Mouse (Mus musculus) thymus, postnatal 4 days (tissue): Measurements from ENCODE around the gene Flt4.
A peak's percentile ranks its signal among the peaks of the same experiment; 100 is the strongest.
"Not testable (repeated sequence)": the region's sequence is repeated elsewhere in the genome, so short reads cannot be mapped to it uniquely, and the experiment has no call there.

Experiments
- DNase-seq: peaks from one replicate; pipeline ENCODE4 v3.0.0; 2021

Flt4 gene

DNA sequence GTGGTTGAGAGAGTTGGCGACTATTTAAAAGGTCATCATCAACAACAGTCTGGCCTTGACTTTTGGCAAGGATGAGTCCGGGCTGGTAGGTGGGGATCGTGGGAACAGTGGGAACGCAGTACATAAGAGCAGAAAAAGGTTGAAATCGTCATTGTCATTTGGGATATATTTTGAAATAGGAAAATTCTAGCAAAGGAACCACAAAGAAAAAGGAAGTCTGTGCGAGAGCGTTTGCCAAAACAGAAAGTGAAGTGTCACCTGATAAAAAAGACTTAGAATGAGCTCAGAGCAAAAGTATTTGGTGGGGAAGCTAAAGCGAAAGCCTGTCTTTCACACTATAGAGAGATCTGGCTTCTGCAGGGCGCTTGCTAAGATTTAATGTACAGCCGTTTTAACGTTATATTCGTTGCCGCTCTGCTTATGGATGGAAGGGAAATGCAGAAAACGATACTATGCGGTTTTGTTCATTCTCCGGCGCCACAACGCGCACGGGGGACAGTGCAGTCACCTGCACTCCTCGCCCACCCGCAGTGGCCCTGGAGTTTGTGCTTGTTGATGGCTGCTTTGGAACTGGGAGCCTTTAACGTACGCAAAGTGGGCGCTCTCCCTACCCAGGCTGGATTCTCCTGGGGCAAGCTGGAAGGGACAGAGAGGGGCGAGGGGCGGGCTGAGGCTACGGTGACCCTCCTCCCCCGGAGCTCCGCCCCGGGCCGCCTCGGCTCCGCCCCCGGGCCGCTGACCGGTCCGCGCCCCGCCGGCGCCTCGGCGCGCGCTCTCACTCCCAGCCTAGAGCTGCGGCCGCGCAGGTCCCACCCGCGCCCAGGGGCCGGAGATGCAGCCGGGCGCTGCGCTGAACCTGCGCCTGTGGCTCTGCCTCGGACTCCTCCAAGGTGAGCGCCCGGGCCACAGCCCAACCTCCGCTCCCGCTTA lies at the start of gene Flt4:
Gene Flt4 (plus strand): TSS at position 326 of the 930 bp plus-strand sequence.
- peak; percentile 25 for DNase-seq

DNA sequence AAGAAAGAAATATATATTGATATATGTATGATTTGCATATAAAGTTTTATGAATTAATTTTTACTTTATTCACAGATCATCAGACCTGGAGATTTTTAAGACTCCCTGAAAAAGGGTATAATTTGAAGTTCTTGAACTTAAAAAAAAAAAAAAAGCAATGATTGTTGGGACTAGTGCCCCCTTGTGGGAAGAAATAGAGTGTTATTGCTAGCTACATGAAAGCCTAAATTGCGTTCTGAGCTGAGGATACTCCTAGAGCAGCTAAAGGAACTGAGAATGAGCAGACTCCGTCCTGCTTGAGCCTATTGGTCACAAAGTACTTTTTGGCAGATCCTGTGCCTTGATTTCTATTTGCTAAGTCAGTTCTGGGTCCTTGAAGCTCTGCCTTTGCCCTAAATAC lies 34.0 kb upstream of the Flt4 start:
- DNase-seq: not testable (repeated sequence)

DNA sequence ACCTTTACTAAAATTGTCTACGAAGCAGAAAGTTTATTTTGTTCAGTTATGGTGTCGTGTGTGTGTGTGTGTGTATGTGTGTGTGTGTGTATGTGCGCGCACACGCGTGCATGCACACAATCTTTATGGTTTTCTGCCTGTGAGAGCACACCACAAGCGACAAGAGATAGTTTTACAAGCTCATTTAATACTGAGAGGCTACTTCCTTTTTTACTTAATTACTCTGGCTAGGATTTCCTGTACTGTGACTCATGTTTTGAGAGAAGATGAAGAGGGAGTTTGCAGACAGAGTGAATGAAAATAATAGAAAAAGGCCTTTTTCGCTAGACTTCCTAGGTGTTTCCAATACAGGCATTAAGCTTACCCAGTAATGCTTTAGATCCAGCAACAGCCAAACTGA lies 28.6 kb upstream of the Flt4 start:
- DNase-seq: not testable (repeated sequence)

DNA sequence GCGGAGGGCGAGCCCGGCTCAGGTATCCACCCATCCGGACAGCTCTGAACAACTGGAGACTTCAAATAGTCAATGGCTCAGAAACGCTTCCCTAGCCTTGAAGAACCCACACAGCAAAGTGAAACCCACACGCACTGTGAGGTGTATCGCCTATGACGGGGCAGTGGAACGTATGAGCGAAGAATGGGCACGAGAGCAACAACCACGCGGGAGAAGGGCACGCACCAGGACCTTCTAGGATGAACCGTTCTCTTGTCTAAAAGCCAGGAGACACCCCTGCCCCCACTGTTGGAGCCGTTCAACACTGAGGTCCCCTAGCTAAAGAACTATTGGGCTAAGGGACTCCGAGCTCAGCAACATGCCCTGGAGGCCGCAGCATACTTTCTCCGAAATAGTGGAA lies 18.9 kb upstream of the Flt4 start:
- no peak for DNase-seq

DNA sequence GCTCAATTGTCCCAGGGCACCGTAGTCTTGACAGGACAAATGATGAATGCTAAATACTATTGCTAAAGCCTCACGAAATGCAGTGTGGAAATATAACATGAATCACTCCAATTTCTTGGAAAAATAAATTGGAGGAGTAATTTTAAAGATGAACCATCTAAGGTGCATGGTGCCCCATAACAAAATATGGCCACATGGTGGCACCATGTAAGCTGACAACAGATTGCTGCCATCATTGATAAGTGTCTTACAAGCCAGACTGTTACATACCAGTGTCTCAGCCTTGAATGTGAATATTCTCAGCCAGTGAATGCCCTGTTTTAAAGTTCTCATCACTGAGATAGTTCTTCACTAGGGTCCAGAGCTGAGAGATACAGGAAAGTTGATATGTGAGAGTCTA lies 11.9 kb upstream of the Flt4 start:
- DNase-seq: not testable (repeated sequence)

DNA sequence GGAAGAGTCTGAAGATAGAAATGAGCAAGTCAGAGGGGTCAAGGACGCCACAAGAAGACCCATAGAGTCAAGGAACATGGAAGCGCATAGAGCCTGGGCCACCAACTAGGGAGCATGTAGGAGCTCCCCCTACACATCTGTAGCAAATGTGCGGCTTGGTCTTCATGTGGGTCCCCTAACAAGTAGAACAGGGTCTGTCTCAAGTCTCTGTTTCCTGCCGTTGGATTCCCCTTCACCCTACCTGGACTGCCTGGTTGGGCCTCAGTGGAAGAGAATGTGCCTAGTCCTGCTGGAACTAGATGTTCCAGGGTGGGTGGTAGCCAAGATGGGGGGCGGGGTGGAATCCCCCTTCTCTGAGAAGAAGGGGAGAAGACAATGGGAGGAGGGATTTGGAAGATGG lies 757 bp upstream of the Flt4 start:
- DNase-seq: not testable (repeated sequence)

DNA sequence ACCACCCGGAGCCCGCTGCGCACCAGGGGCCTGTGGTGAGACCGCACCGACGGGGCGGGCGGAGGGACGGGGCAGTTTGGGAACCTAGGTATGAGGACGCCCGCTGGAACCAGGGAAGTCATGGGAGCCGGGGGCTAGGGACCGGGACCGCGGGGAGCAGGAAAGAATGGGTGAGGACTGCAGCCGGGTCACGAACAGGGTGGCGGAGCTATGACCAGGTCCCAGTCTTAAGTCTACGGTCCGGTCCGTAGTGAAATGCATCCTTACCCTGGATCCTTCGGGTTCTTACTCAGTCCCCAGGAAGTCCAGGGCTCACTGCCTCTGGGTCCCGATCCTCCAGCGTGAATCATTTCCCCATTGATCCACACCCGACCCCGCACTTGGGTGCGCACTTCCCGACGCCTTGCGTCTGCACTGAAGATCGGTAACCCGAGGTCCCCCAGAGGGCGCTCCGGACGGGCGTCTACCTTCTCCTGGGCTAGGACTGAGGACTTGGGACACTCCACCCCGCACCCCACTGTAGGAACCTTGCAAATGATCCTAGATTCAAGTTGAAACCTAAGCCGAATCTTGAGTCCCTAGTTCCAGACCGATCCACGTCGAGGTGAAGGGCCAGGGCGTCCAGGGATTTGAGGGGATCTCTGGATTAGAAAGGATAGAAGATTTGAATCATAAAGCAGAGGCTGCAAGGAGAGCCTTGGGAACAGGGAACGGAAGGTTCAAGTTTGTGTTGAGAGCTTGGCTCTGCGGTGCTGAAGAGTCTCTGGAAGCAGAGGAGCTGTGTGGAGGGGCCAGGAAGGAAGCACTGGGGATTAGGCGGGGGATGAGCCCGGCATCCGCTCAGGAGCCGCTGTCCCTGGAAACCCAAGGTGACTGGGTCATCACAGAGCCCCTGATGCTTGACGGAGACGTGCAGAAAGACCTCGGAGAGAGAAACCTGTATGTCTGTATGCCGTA lies 1.1 kb downstream of the Flt4 start:
- peak; percentile 46 for DNase-seq

DNA sequence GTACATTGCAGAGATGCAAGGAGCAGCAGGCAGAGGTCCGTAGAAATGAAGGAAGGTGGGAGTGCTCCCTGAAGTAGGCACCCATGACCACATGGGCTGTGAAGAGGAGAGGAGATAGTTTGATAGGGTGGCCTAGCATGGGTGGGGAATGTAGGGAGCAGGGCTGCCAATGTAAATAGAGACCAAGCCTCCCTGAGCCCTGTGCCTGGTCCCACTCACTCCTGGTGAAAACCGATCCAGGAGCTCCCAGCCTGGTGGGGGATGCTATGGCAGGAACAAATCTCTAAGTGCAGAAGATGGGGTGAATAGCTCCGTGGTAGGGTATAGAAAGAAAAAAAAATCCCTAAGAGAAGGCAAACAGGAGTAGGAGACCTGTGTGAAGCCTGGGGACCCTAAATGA lies 2.3 kb downstream of the Flt4 start:
- DNase-seq: not testable (repeated sequence)

DNA sequence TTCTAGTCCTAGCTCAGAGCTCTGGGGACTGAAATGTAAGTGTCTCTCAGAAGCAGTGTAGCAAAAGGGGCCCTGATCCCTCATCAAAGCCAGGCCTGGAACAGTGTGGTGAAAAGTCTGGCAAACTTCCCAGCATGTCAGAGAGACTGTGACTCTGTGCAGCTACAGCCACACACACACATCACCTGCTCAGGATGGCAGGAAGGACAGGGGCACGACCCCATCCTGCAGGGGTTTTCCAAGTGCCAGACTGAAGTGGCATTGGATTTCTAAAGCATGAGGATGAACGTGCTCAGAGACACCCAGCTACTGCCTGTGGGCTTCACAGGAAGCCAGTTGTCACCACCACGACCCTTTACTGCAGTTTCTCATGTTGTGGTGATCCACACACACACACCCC lies 3.1 kb downstream of the Flt4 start:
- DNase-seq: no peak

DNA sequence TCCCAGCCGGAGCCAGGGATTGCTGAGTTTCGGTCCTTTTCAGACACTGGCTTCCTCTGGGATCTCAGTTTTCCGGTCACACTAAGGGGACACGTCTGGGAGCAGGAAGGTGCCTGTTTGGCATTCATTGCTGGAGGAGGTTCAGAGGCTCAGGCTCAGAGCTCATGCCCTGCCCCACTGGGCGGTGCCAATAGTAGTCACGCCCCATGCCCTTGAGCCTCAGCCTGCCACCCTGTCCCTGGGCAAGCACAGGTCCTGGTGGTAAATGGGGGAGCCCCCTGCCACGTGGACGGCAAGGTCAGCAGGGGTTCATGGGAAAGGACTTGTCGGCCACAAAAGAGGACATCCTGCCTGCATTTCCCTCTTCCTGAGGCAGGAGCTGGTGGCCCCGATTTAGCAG lies 4.3 kb downstream of the Flt4 start:
- DNase-seq: no peak

DNA sequence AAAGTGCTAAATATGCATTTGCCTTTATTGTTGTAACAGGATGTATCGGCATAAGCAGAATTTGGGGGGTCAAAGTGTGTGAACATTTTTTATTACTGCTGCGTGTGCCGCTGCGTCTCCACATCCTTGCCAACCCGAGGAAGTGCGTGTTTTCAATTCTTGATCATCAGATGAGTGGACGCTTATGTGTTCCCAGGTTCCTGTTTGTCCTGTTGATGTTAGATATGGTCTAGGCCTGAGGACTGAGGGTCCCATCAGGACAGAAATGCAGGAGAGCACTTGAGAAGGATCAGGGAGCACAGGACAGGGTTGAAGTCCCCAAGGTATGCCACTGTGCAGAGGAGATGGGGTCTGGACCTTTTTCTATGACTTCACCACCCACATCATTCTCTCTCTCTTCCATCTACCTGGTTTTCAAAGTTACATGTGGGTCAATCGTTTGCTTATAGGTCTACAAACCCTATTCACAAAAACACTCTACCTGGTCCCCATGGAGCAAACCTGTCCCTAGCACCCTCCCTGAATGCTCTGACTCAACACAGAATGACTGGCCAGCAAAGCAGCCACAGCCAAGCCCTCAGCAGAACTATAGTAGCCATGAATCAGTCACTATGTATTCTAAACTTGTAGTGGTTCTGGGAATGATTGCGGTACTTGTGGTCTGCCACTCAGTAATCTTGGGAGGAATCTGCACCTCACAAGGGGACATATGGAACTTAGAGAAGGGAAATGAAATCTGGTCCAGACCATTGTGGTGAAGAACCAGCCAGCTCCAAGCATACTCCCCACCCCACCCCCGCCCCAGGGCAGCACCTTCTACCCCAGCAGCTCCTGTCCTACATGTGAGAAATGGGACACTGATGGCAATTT lies 7.0 kb downstream of the Flt4 start:
- no peak for DNase-seq

DNA sequence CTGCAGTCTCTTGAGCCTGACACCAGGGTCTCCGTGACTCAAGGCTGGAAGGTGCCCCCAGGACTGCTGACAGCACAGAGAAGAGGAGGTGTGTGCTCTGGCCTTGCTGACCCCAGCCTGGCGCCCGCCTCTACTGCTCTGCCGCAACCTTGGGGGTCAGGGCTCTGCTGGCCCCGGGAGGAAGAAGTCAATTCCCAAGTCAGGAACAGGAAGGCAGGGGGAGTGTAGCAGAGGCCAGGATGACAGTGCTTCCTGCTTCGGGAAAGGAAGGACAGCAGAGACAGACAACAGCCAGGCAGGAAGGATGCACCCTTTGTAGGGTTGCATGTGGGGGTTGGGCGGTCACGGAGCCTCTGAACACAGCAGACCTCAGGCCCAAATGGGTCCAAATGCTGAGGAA lies 9.4 kb downstream of the Flt4 start:
- no peak for DNase-seq

DNA sequence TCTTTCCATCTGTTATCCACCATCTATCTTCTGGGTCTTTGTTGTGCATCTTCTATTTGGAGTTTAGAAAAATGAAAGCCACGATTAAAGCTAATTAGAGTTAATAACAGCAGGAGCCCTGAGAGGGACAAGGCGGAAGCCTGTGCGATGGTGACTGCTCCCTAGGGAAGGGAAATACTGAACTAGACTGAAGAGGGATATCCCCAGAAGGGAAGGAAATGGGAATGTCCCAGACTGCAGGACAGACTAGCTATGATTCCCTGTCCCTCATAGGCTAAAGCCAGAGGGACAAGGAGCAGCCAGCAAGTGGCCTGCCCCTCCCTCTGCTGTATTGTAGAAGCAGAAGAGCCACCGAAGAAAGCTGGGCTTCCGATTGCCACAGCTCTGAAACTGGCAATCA lies 12.9 kb downstream of the Flt4 start:
- DNase-seq: no peak

DNA sequence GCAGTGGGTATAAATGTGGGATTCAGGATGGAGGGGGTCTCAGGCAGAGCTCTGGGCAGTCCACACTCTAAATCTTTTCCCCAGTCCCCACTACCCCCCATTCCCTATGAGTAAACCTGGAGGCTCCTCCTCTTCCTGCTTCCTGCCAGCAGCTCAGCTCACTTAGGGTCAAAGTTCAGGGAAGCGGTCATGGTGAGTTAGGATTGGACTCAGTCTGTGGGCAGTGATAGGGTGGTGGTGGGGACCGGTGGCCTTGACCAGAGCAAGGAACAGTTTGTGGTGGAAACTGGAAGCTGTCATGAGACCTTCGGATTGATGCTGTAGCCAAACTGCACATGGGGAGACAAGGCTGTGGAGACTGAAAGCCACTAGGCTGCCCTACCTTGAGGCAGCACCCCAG lies 15.1 kb downstream of the Flt4 start:
- no peak for DNase-seq

DNA sequence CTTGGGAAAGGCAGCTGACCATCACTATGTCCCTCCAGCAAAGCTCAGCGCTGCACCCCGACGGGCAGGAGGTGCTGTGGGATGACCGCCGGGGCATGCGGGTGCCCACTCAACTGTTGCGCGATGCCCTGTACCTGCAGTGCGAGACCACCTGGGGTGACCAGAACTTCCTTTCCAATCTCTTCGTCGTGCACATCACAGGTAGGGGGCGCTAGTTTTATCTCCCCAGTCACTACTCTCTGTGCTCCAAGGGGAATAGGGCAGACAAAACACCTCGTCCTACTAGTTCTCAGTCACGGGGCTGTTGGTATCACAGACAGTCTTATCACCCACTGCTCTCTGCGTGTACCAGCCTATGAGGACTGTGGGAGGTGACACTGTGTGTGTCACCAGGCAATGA lies 16.8 kb downstream of the Flt4 start:
- peak; percentile 38 for DNase-seq

DNA sequence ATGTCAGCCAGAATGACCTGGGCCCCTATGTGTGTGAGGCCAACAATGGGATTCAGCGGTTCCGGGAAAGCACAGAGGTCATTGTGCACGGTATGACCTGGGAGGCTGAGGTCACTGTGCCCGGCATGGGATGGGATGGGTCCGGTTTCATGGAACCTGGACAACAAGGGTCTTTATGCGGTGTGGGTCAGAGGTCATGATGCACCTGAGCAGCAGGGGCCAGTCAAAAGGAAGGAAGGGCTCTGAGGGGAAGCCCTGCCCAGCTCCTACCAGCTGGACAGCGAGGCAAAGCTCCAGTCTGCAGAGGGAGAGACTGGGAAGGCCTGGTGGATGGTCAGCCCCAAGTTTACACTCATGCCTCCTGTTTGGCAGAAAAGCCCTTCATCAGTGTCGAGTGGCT lies 17.7 kb downstream of the Flt4 start:
- no peak for DNase-seq

DNA sequence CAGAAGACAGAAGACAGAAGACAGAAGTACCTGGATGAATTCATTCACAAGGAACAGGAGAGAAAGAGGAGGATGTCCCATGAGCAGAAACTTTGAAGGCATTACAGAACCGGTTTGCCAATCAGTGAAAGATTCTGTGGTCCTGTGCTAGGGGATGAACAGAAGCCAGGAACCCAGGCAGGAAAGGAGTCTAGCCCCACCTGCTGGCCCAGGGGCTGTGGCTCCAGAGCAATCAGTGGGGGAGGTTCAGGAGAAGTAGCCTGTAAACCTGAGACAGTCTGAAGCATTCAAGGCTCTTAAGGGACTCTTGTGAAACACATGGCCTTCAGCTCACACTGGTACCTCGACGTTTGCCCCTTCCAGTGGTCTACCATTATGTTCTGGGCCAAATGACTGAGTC lies 22.1 kb downstream of the Flt4 start:
- peak; percentile 62 for DNase-seq

DNA sequence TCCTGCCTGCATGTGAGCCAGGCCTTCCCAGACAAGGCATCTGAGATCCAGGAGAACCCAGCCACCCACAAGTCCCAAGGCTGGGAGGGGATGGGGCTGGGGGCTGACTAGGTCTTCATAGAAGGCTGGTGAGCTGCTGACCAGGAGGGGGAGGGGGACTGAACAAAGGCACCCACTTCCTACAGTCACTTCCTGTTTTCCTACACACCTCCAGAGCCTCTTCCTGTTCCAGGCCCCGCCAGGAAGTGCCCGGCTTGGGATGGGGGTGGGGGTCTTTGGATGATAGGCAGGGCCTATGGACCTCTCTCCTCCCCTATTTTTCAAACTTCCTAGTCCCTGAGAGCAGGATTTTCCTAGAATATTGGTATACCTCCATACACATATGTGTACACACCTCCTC lies 23.2 kb downstream of the Flt4 start:
- no peak for DNase-seq

DNA sequence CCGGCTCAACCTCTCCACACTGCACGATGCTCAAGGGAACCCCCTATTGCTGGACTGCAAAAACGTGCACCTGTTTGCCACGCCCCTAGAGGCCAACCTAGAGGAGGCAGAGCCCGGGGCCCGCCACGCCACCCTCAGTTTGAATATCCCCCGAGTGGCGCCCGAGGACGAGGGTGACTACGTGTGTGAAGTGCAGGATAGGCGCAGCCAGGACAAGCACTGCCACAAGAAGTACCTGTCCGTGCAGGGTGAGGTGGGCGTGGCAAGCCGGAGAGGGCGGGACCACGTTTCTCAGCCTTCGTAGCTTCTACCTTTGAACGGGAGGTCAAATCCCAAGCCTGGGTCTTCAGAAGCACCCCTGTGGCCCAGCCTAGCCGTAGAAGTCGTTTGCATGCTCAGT lies 25.0 kb downstream of the Flt4 start:
- no peak for DNase-seq

DNA sequence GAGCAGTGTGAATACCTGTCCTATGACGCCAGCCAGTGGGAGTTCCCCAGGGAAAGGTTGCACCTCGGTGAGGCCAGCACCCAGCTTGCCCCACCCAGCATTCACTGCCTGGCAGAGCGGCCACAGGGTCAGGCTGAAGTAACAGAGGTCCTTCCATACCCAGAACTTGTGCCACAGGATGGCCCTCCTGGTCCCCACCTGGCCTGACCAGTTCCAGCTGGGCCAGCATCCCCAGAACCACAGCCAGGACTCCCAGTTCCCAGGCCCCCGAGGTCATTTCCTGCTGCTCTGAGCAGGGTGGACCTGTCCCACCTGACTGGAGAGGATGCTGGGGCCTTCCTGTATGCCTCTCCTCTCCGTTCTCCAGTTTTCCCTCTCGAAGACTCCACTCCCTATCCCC lies 26.6 kb downstream of the Flt4 start:
- DNase-seq: no peak

DNA sequence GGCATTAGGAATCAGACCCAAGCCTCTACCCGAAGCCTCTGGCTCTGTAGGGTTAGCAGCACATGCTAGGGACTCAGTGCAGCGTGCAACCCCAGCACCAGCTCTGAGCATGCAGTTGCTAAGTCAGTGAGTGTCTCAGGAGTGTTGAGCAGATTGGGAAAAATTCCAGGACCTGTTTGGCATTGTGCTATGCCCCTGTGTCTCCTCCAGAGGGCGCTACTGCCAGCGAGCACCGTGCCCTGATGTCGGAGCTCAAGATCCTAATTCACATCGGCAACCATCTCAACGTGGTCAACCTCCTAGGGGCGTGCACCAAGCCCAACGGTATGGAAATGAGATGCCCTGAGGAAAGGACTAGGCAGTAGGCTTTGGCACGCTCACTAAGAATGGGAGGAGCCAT lies 27.4 kb downstream of the Flt4 start:
- no peak for DNase-seq

DNA sequence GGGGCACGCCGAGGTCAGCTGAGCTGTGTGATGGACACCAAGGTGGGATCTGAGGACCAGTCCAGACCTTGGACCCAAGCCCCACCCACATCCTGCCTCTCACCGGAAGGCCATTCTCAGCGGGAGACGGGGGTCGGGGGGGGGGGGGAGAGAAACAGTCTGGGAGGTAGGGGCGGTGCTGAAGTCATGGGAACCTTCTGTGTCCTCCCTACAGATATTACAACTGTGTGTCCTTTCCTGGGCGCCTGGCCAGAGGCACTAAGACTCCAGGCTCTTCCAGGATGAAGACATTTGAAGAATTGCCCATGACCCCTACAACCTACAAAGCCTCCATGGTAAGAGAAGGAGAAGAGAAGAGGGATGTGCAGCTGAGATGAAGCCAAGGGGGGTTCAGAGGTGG lies 36.6 kb downstream of the Flt4 start:
- no peak for DNase-seq
